Mouse (Mus musculus): Measurements from ENCODE around the gene Ap5z1. TPM values are rescaled to one million over a fixed set of nuclear protein-coding genes. Genes with fewer than 3 reads are reported as not detected.
A peak's percentile ranks its signal among the peaks of the same experiment; 100 is the strongest.

The Ap5z1 gene
- polyA plus RNA-seq, 1 experiment from 2014 or later, result 5.5 TPM

DNA sequence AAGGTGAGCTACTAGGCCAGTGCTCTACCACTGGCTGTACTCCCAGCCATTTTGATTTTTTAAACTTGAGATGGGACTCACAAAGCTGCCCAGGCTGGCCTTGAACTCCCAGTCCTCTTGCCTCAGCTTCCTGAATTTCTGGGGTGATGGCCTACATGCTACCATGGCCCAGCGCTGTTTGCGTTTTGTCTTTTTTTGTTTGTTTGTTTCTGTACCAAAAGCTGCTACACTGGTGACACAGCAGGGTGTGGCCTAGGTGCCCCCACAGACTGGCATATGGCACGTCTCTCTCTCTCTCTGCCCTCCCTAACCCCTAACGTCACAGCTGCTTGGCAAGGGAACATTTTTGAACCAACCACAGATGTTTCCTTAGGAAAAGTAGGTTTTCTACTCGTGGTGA lies 3.9 kb upstream of the Ap5z1 start:
- no peak for ATAC-seq (replicated peaks; ENCODE audit: insufficient number of reproducible peaks, low FRiP score, low TSS enrichment, low read depth)
- H3K4me1 ChIP-seq (ENCODE audit: control insufficient read depth, insufficient read depth, low read length), result 0 out of 2 replicates have a peak, but pooled peaks cover 2% of the 10 kb centered on the region
- WGBS, result 84% methylated on average over 5 of the region's 5 CpGs
- no peaks in the 10 kb centered on the region for H3K27me3 ChIP-seq (ENCODE audit: control insufficient read depth, insufficient read depth, low read length)
- no peak overlapping the region for H3K4me2 ChIP-seq (ENCODE audit: low read depth, low read length)
- DNase-seq (ENCODE audit: low spot score), result no peak
- H3K27ac ChIP-seq (replicated peaks; ENCODE audit: low read depth, low read length), result no peak overlapping the region
- no peak overlapping the region for H3K4me3 ChIP-seq (ENCODE audit: low read depth, low read length)
- H3K36me3 ChIP-seq (replicated peaks; ENCODE audit: control insufficient read depth, insufficient read depth, low read depth, low read length), result peaks cover 2% of the 10 kb centered on the region; the same call in 1 of the 2 replicates
- H3K9me3 ChIP-seq (replicated peaks; ENCODE audit: control insufficient read depth, low read length), result no peaks in the 10 kb centered on the region
- no peak overlapping the region for H3K9ac ChIP-seq (replicated peaks; ENCODE audit: low read length)

DNA sequence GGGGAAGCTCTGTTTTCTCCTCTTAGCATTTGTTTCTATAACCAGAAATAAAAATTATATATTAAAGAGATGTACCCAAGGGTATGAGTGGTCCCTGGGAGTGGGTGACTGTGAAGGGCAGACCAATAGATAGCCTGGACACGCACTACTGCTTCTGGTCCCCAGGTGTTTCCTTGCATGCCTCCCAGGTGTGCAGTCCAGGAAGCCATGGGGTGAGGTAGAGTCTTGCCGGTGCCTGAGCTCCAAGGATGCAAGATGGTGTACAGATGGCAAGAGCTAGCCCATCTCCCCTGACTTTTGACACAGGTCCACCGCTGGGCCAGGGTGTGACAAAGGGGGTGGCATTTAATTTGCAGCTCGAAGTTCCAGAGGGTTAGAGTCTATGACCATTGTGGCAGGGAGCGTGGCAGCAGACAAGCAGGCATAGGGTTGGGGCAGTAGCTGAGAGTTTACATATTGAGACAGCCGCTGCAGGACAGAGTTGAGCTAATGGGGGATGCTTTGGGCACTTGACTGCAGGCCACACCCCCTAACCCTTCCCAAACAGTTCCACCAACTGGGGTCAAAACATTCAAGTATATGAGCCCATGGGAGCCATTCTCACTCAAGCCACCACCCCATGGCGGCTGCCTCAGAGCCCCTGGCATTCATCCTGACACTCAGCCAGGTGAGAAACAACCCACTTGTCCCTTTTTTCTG lies 1.7 kb upstream of the Ap5z1 start:
- H3K27ac ChIP-seq (replicated peaks; ENCODE audit: low read depth, low read length), result no peak overlapping the region
- H3K27me3 ChIP-seq (ENCODE audit: control insufficient read depth, insufficient read depth, low read length), result no peaks in the 10 kb centered on the region
- no peak overlapping the region for H3K4me2 ChIP-seq (ENCODE audit: low read depth, low read length)
- H3K36me3 ChIP-seq (replicated peaks; ENCODE audit: control insufficient read depth, insufficient read depth, low read depth, low read length), result no peaks in the 10 kb centered on the region; the same call in 1 of the 2 replicates
- H3K9me3 ChIP-seq (replicated peaks; ENCODE audit: control insufficient read depth, low read length), result no peaks in the 10 kb centered on the region
- 0 out of 2 replicates have a peak, but pooled peaks cover 3% of the 10 kb centered on the region for H3K4me1 ChIP-seq (ENCODE audit: control insufficient read depth, insufficient read depth, low read length)
- no peak overlapping the region for H3K4me3 ChIP-seq (ENCODE audit: low read depth, low read length)
- ATAC-seq (replicated peaks; ENCODE audit: insufficient number of reproducible peaks, low FRiP score, low TSS enrichment, low read depth) (no peak), DNase-seq (ENCODE audit: low spot score) (no peak)
- H3K9ac ChIP-seq (replicated peaks; ENCODE audit: low read length), result no peak overlapping the region
- WGBS, result 94% methylated on average over 7 of the region's 7 CpGs

DNA sequence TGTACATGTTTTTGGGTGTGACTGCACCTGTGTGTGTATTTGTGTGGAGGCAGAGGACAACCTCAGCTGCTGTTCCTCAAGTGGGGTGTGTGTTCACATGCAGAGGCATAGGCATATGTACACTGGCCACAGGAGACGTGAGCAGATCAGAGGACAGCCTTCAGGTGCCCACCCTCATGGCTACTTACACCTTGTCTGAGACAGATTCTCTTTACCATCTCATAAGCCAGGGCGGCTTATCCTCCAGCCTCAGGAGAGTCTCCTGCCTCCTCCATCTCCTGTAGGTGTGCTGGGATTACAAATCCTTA lies 1.1 kb upstream of the Ap5z1 start:
- Histone ChIP-seq H3K9ac (replicated peaks; ENCODE audit: low read length) (no peak overlapping the region), H3K4me1 (ENCODE audit: control insufficient read depth, insufficient read depth, low read length) (0 out of 2 replicates have a peak, but pooled peaks cover 3% of the 10 kb centered on the region), H3K4me3 (ENCODE audit: low read depth, low read length) (no peak overlapping the region), H3K27me3 (ENCODE audit: control insufficient read depth, insufficient read depth, low read length) (no peaks in the 10 kb centered on the region), H3K9me3 (replicated peaks; ENCODE audit: control insufficient read depth, low read length) (no peaks in the 10 kb centered on the region), H3K4me2 (ENCODE audit: low read depth, low read length) (no peak overlapping the region), H3K36me3 (replicated peaks; ENCODE audit: control insufficient read depth, insufficient read depth, low read depth, low read length) (no peaks in the 10 kb centered on the region; the same call in 1 of the 2 replicates), H3K27ac (replicated peaks; ENCODE audit: low read depth, low read length) (no peak overlapping the region)
- DNase-seq (ENCODE audit: low spot score), result no peak
- 84% methylated on average over 2 of the region's 2 CpGs for WGBS
- no peak for ATAC-seq (replicated peaks; ENCODE audit: insufficient number of reproducible peaks, low FRiP score, low TSS enrichment, low read depth)

DNA sequence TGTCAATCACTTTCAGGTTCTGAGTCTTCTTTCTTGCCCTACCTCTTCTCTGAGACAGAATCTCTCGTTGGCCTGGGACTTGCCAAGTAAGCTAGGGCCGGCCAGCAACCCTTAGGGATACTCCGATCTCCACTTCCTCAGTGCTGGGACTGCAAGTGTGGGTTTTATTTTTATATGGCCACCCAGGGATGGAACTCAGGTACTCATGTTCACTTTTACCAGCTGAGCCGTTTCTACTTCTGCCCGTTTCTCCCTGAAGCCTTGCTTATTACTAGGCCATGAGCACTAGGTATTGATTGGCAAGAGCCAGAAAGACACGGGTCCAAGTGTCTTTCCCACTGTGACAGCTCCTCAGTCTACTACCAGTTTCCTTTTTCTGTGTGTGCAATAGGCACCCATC lies 733 bp upstream of the Ap5z1 start:
- DNase-seq (ENCODE audit: low spot score) (no peak), ATAC-seq (replicated peaks; ENCODE audit: insufficient number of reproducible peaks, low FRiP score, low TSS enrichment, low read depth) (no peak)
- H3K9ac ChIP-seq (replicated peaks; ENCODE audit: low read length), result peak overlapping the region; percentile 57
- 0 out of 2 replicates have a peak, but pooled peaks cover 3% of the 10 kb centered on the region for H3K4me1 ChIP-seq (ENCODE audit: control insufficient read depth, insufficient read depth, low read length)
- 87% methylated on average over 6 of the region's 6 CpGs for WGBS
- no peaks in the 10 kb centered on the region for H3K9me3 ChIP-seq (replicated peaks; ENCODE audit: control insufficient read depth, low read length)
- no peak overlapping the region; the same call in 1 of the 2 replicates for H3K4me3 ChIP-seq (ENCODE audit: low read depth, low read length)
- H3K27ac ChIP-seq (replicated peaks; ENCODE audit: low read depth, low read length), result peak overlapping the region; percentile 39; the same call in 1 of the 2 replicates
- H3K27me3 ChIP-seq (ENCODE audit: control insufficient read depth, insufficient read depth, low read length), result no peaks in the 10 kb centered on the region
- H3K4me2 ChIP-seq (ENCODE audit: low read depth, low read length), result peak overlapping the region; percentile 80
- H3K36me3 ChIP-seq (replicated peaks; ENCODE audit: control insufficient read depth, insufficient read depth, low read depth, low read length), result no peaks in the 10 kb centered on the region; the same call in 1 of the 2 replicates

DNA sequence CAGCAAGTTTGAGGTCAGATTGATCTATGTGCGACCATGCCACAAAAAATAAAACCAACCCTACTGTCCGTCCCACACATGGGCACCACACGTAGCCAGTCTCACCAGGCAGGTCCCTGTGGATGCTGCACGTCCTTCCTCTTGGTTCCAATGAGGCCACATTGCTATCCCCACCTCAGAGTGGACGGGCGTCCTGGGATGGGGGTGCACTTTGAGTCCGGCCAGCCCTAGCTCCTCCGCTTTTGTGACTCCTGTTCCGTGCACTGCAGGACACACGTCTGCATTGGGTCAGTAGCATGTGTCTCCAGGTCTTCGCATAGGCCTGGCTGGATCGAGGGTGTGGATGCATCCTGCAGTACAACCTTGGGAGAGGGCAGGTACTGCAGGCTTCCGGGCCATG lies 4.6 kb downstream of the Ap5z1 start:
- DNase-seq (ENCODE audit: low spot score) (no peak), ATAC-seq (replicated peaks; ENCODE audit: insufficient number of reproducible peaks, low FRiP score, low TSS enrichment, low read depth) (no peak)
- 0 out of 2 replicates have a peak, but pooled peaks cover 3% of the 10 kb centered on the region for H3K4me1 ChIP-seq (ENCODE audit: control insufficient read depth, insufficient read depth, low read length)
- H3K27ac ChIP-seq (replicated peaks; ENCODE audit: low read depth, low read length), result no peak overlapping the region
- no peak overlapping the region for H3K4me2 ChIP-seq (ENCODE audit: low read depth, low read length)
- H3K27me3 ChIP-seq (ENCODE audit: control insufficient read depth, insufficient read depth, low read length), result no peaks in the 10 kb centered on the region
- H3K9me3 ChIP-seq (replicated peaks; ENCODE audit: control insufficient read depth, low read length), result no peaks in the 10 kb centered on the region
- H3K4me3 ChIP-seq (ENCODE audit: low read depth, low read length), result no peak overlapping the region
- H3K9ac ChIP-seq (replicated peaks; ENCODE audit: low read length), result no peak overlapping the region
- 92% methylated on average over 13 of the region's 13 CpGs for WGBS
- H3K36me3 ChIP-seq (replicated peaks; ENCODE audit: control insufficient read depth, insufficient read depth, low read depth, low read length), result peaks cover 2% of the 10 kb centered on the region; the same call in 1 of the 2 replicates

DNA sequence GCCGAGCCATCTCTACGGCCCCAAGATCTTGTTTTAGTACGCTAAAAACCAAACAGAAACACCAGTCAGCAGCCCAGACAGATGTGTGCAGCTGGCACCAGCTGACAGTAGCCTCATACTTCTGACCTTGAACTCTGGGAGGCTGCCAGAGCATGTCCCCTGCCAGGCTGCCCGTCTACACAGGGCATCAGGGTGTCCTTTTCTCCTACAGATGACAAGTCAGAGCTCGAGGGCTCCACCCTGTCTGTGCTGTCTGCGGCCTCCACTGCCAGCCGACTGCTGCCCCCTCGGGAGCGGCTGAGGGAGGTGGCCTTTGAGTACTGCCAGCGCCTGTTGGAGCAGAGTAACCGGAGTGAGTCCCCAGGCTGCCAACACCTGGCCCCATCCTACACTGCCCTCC lies 6.1 kb downstream of the Ap5z1 start:
- H3K27me3 ChIP-seq (ENCODE audit: control insufficient read depth, insufficient read depth, low read length), result no peaks in the 10 kb centered on the region
- no peak overlapping the region for H3K4me2 ChIP-seq (ENCODE audit: low read depth, low read length)
- no peak for DNase-seq (ENCODE audit: low spot score)
- 0 out of 2 replicates have a peak, but pooled peaks cover 1% of the 10 kb centered on the region for H3K4me1 ChIP-seq (ENCODE audit: control insufficient read depth, insufficient read depth, low read length)
- H3K4me3 ChIP-seq (ENCODE audit: low read depth, low read length), result no peak overlapping the region
- no peak for ATAC-seq (replicated peaks; ENCODE audit: insufficient number of reproducible peaks, low FRiP score, low TSS enrichment, low read depth)
- H3K36me3 ChIP-seq (replicated peaks; ENCODE audit: control insufficient read depth, insufficient read depth, low read depth, low read length), result peaks cover 2% of the 10 kb centered on the region; the same call in 1 of the 2 replicates
- H3K9ac ChIP-seq (replicated peaks; ENCODE audit: low read length), result no peak overlapping the region
- no peak overlapping the region for H3K27ac ChIP-seq (replicated peaks; ENCODE audit: low read depth, low read length)
- WGBS, result 96% methylated on average over 11 of the region's 11 CpGs
- no peaks in the 10 kb centered on the region for H3K9me3 ChIP-seq (replicated peaks; ENCODE audit: control insufficient read depth, low read length)

DNA sequence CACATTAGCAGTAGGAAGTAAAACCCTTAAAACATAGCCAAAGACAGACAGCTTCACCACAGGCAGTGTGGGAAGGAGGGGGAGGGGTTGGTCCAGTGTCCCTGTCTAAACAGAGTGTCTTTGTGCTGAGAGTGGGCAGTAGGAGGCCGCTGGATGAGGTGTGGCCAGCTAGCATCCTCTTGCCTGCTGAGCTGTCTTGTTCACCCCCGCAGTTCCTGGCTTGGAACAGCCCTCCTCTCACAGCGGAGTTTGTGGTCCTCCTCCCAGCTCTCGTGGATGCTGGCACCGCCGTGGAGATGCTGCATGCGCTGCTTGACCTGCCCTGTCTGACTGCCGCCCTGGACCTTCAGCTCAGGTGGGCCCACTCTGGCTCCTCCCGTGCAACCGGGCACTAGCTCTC lies 10.0 kb downstream of the Ap5z1 start:
- H3K4me2 ChIP-seq (ENCODE audit: low read depth, low read length), result no peak overlapping the region
- DNase-seq (ENCODE audit: low spot score) (no peak), ATAC-seq (replicated peaks; ENCODE audit: insufficient number of reproducible peaks, low FRiP score, low TSS enrichment, low read depth) (no peak)
- H3K9me3 ChIP-seq (replicated peaks; ENCODE audit: control insufficient read depth, low read length), result no peaks in the 10 kb centered on the region
- H3K27me3 ChIP-seq (ENCODE audit: control insufficient read depth, insufficient read depth, low read length), result no peaks in the 10 kb centered on the region
- no peak overlapping the region for H3K4me3 ChIP-seq (ENCODE audit: low read depth, low read length)
- H3K9ac ChIP-seq (replicated peaks; ENCODE audit: low read length), result no peak overlapping the region; the same call in 1 of the 2 replicates
- WGBS, result 53% methylated on average over 10 of the region's 10 CpGs
- H3K4me1 ChIP-seq (ENCODE audit: control insufficient read depth, insufficient read depth, low read length), result no peaks in the 10 kb centered on the region
- H3K27ac ChIP-seq (replicated peaks; ENCODE audit: low read depth, low read length), result no peak overlapping the region
- H3K36me3 ChIP-seq (replicated peaks; ENCODE audit: control insufficient read depth, insufficient read depth, low read depth, low read length), result peaks cover 2% of the 10 kb centered on the region; the same call in 1 of the 2 replicates

DNA sequence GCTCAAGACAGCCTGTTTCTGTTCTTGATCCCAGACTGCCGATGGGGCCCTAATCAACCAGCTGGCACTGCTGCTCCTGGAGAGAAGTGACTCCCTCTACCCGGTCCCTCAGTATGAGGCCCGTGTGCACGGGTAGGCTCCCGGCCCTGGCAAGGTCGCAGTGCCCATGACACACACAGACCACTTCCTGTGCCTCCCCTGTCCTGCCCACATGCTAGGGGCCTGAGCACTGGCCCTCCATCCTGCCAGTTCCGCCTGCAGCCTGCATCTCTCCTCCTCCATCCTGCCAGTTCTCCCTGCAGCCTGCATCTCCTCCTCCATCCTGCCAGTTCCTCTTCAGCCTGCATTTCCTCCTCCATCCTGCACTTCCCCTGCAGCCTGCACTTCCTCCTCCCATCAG lies 11.9 kb downstream of the Ap5z1 start:
- Histone ChIP-seq H3K4me3 (ENCODE audit: low read depth, low read length) (no peak overlapping the region), H3K4me1 (ENCODE audit: control insufficient read depth, insufficient read depth, low read length) (no peaks in the 10 kb centered on the region), H3K27me3 (ENCODE audit: control insufficient read depth, insufficient read depth, low read length) (no peaks in the 10 kb centered on the region), H3K4me2 (ENCODE audit: low read depth, low read length) (no peak overlapping the region), H3K9ac (replicated peaks; ENCODE audit: low read length) (no peak overlapping the region), H3K9me3 (replicated peaks; ENCODE audit: control insufficient read depth, low read length) (no peaks in the 10 kb centered on the region), H3K27ac (replicated peaks; ENCODE audit: low read depth, low read length) (no peak overlapping the region), H3K36me3 (replicated peaks; ENCODE audit: control insufficient read depth, insufficient read depth, low read depth, low read length) (no peaks in the 10 kb centered on the region)
- DNase-seq (ENCODE audit: low spot score), result no peak
- no peak for ATAC-seq (replicated peaks; ENCODE audit: insufficient number of reproducible peaks, low FRiP score, low TSS enrichment, low read depth)
- 76% methylated on average over 7 of the region's 7 CpGs for WGBS

Measured in embryonic facial prominence, embryonic 11.5 days (tissue).